Mouse (Mus musculus) right cerebral cortex, adult 2 months (tissue): ENCODE measurements around the gene Adarb2.
A peak's percentile ranks its signal among the peaks of the same experiment; 100 is the strongest.
"Not testable (repeated sequence)": the region's sequence is repeated elsewhere in the genome, so short reads cannot be mapped to it uniquely, and the experiment has no call there.

Experiments
- DNase-seq, 2 experiments: peaks; one replicate each; pipeline ENCODE4 v3.0.0; 2021 to 2022; ENCODE audit warnings: low spot score in 2 of 2

The Adarb2 gene

GRCm38 (mm10) chr13:8587447-8587846, 384.8 kb downstream of the Adarb2 start:
- DNase-seq, result no peak

- DNase-seq, result no peak
Measured at GRCm38 (mm10) chr13:8590460-8590859, 387.8 kb downstream of the Adarb2 start.

- no peak for DNase-seq
Measured at GRCm38 (mm10) chr13:8596977-8597646, 394.4 kb downstream of the Adarb2 start.

- peak in 1 of 2 experiments; percentile 9 for DNase-seq
Measured at GRCm38 (mm10) chr13:8597647-8598017, 395.0 kb downstream of the Adarb2 start.

GRCm38 (mm10) chr13:8605645-8606044, 403.0 kb downstream of the Adarb2 start:
- no peak for DNase-seq

GRCm38 (mm10) chr13:8608040-8608439, 405.4 kb downstream of the Adarb2 start:
- no peak for DNase-seq

- not testable (repeated sequence) for DNase-seq
Measured at GRCm38 (mm10) chr13:8608918-8609317, 406.3 kb downstream of the Adarb2 start.

GRCm38 (mm10) chr13:8610956-8611355, 408.3 kb downstream of the Adarb2 start:
- no peak for DNase-seq

- no peak for DNase-seq
Measured at GRCm38 (mm10) chr13:8612618-8613391, 410.1 kb downstream of the Adarb2 start.

GRCm38 (mm10) chr13:8616685-8617084, 414.0 kb downstream of the Adarb2 start:
- no peak for DNase-seq

GRCm38 (mm10) chr13:8622263-8622662, 419.6 kb downstream of the Adarb2 start:
- no peak for DNase-seq

GRCm38 (mm10) chr13:8629565-8629964, 426.9 kb downstream of the Adarb2 start:
- no peak for DNase-seq

- DNase-seq, result no peak
Measured at GRCm38 (mm10) chr13:8631618-8632017, 429.0 kb downstream of the Adarb2 start.

GRCm38 (mm10) chr13:8632072-8632471, 429.4 kb downstream of the Adarb2 start:
- no peak for DNase-seq

- no peak for DNase-seq
Measured at GRCm38 (mm10) chr13:8633385-8634337, 431.0 kb downstream of the Adarb2 start.

- DNase-seq, result no peak
Measured at GRCm38 (mm10) chr13:8642084-8642483, 439.4 kb downstream of the Adarb2 start.

GRCm38 (mm10) chr13:8643920-8644319, 441.3 kb downstream of the Adarb2 start:
- no peak for DNase-seq

GRCm38 (mm10) chr13:8644805-8645679, 442.4 kb downstream of the Adarb2 start:
- DNase-seq, result no peak

GRCm38 (mm10) chr13:8649261-8649660, 446.6 kb downstream of the Adarb2 start:
- no peak for DNase-seq

- DNase-seq, result no peak
Measured at GRCm38 (mm10) chr13:8664615-8665240, 462.1 kb downstream of the Adarb2 start.

- no peak for DNase-seq
Measured at GRCm38 (mm10) chr13:8677174-8677573, 474.5 kb downstream of the Adarb2 start.
